16 mouse cellular contexts compared by ENCODE assay signal in the genomic region with DNA sequence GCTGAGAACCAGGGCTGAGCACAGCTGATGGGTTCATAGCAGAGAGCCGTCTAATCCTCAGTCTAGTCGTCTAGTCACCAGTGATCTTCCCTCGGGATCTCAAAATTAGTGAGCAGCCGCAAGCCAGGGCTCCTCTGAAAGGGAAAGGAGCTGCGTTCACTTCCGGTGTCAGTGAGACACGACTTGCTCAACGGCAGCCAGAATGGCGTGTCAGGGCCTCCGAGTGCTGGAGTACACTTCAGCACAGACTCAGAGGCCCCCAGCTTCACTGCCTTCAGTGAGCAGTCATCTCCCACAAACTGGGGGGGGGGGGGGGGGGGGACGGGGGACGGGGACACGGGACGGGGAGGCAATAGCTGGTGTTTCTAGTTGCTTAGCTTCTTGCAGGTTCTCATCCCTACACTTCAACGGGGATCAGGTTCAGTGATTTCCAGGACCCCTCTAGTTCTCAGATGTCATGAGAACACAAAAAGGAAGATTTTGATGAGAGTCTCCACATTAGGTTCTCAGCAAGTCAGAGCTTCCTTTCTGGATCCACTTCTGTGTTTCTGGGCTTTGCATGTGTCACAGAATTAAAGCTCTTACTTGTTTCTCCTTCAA.
A peak's percentile ranks its signal among the peaks of the same experiment; 100 is the strongest.
DNase-seq lines count a peak whose midpoint lies in the region; ATAC-seq lines count a peak whose summit lies in the region.
"Had no signal": no experiment of that assay in that cellular context is flagged by ENCODE, and none has a peak within 500 bp of the region (broad histone marks: within the 10 kb centered on the region; RNA-seq: fewer than 3 reads in every experiment).

No protein-coding gene starts in this region.

- no peaks in the 10 kb centered on the region for H3K27me3 ChIP-seq in hindbrain, embryonic 13.5 days
- no peaks in the 10 kb centered on the region for H3K27me3 ChIP-seq in midbrain, embryonic 14.5 days (ENCODE audit: control insufficient read depth, insufficient read depth, low read length)
- H3K27me3 ChIP-seq: liver, embryonic 15.5 days had no signal

- no peak for ATAC-seq in hindbrain, embryonic 13.5 days (ENCODE audit: low FRiP score)
- no peak for ATAC-seq in midbrain, embryonic 14.5 days (ENCODE audit: low FRiP score, low TSS enrichment)
- ATAC-seq: activated CD4-positive, CD25-positive, alpha-beta regulatory T cell, adult 4 months; forebrain, postnatal 0 days had no signal

- H3K9ac ChIP-seq in hindbrain, embryonic 13.5 days, result no peak overlapping the region
- no peak overlapping the region for H3K9ac ChIP-seq in midbrain, embryonic 14.5 days (replicated peaks; ENCODE audit: low read length)
- H3K9ac ChIP-seq: forebrain, postnatal 0 days; liver, embryonic 15.5 days had no signal

- peaks cover 18% of the 10 kb centered on the region for H3K4me1 ChIP-seq in hindbrain, embryonic 13.5 days (replicated peaks)
- H3K4me1 ChIP-seq in midbrain, embryonic 14.5 days (ENCODE audit: control insufficient read depth, insufficient read depth, low read length), result peaks cover 10% of the 10 kb centered on the region; the same call in 1 of the 2 replicates
- H3K4me1 ChIP-seq: liver, embryonic 15.5 days had no signal

- 80% methylated on average over 15 of the region's 15 CpGs for WGBS in hindbrain, embryonic 13.5 days
- 65% methylated on average over 13 of the region's 15 CpGs for WGBS in midbrain, embryonic 14.5 days

- H3K4me2 ChIP-seq in hindbrain, embryonic 13.5 days, result no peak overlapping the region
- no peak overlapping the region for H3K4me2 ChIP-seq in midbrain, embryonic 14.5 days (ENCODE audit: low read length)
- H3K4me2 ChIP-seq: heart, embryonic 11.5 days; liver, embryonic 15.5 days had no signal

- peak; percentile 8 for DNase-seq in kidney, postnatal 10 days
- DNase-seq in kidney, adult 8-10 months, result no peak
- DNase-seq in midbrain, embryonic 14.5 days, result peak; percentile 17
- DNase-seq in retina, postnatal 1 day, result peak; percentile 22
- no peak for DNase-seq in cerebellum, postnatal 36 days
- DNase-seq in thymus, postnatal 10 days (ENCODE audit: low spot score in 2 of 2), result no peak
- DNase-seq: cerebellum, adult 18-20 months; forebrain, postnatal 0 days; gastrocnemius, postnatal 14 days; heart, postnatal 36 days; lung, postnatal 36 days; right cerebral cortex, postnatal 4 days had no signal

- no peak overlapping the region for H3K4me3 ChIP-seq in hindbrain, embryonic 13.5 days
- H3K4me3 ChIP-seq in midbrain, embryonic 14.5 days (replicated peaks; ENCODE audit: low read depth, low read length), result no peak overlapping the region
- H3K4me3 ChIP-seq: liver, embryonic 15.5 days had no signal

- H3K27ac ChIP-seq in hindbrain, embryonic 13.5 days, result peak overlapping the region; percentile 81
- H3K27ac ChIP-seq in midbrain, embryonic 14.5 days (replicated peaks; ENCODE audit: low read depth, low read length), result 0 out of 2 replicates have a peak overlapping the region, but pooled peaks have one; percentile 53
- H3K27ac ChIP-seq: liver, embryonic 15.5 days had no signal

- H3K9me3 ChIP-seq in hindbrain, embryonic 13.5 days, result no peaks in the 10 kb centered on the region
- H3K9me3 ChIP-seq in midbrain, embryonic 14.5 days (ENCODE audit: control insufficient read depth, low read length), result no peaks in the 10 kb centered on the region
- H3K9me3 ChIP-seq: liver, embryonic 15.5 days had no signal

- no peaks in the 10 kb centered on the region for H3K36me3 ChIP-seq in hindbrain, embryonic 13.5 days
- H3K36me3 ChIP-seq in midbrain, embryonic 14.5 days (ENCODE audit: control insufficient read depth, insufficient read depth, low read length), result no peaks in the 10 kb centered on the region
- H3K36me3 ChIP-seq: liver, embryonic 15.5 days had no signal

Comparison
In these comparisons a context has a peak if more than half of its experiments do, and no peak if none do; other contexts are left out.
1. DNase-seq: peak in kidney, postnatal 10 days (single experiment), midbrain, embryonic 14.5 days (single experiment) and retina, postnatal 1 day (single experiment); none in kidney, adult 8-10 months (0 of 2), cerebellum, postnatal 36 days (0 of 2) and thymus, postnatal 10 days (0 of 2).